Mouse (Mus musculus): ENCODE data around the gene Cyp4a30b.
"Not testable (repeated sequence)": the region's sequence is repeated elsewhere in the genome, so short reads cannot be mapped to it uniquely, and the experiment has no call there.

The Cyp4a30b gene

DNA sequence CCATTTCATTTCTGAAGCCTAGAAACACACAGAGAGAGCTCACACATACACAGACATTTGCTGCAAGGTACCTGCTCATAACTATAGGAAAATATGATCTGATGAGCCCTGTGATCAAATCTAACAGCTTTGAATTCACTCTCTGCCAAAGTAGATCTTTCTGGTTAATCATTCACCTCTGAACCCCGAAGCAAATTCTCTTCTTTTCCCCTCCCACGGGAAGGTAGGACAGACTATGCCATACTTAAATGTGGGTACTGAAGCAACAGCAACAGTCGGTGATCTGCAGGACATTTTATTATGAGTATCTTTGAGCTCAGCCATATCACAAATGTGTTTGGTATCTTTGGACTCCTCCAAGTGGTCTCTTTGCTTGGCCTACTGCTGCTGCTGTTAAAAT, at the start of gene Cyp4a30b:
TSS of gene Cyp4a30b (plus strand) at position 301 of the 400 bp plus-strand sequence.
- DNase-seq (ENCODE audit: low spot score) = no peak

GRCm38 (mm10) chr4:115411324-115411723, 41.1 kb upstream of the Cyp4a30b start, which contains the start of gene Cyp4a12b:
Cyp4a12b (plus strand) TSS chr4:115411624.
- not testable (repeated sequence) for DNase-seq (ENCODE audit: low spot score)

DNA sequence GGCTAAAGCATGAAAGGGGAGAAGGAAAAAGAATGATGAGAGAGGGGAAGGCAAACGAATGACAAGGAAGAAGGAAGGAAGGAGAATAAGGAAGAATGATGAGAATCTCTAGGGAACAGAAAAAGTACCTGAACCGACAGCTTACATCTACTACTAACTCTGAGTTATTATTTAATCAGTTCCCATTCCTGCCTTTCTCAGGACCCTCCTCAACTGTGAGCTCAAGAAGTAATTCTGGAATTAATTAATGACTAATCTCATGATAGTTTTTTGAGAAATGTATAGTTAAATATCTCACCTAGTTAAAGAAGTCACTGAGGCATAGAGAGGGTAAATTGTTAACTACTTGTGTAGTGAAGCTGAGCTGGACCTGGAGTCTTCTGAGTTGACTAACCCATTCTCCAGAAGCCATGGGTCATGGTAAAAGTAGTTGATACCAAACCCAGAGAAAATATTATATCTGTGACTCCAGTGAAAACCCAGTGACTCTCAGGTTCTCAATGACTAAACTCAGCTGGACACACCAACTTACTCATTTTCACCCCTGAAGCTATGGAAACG, 1.7 kb upstream of the Cyp4a30b start:
- no peak for DNase-seq (ENCODE audit: low spot score)

DNA sequence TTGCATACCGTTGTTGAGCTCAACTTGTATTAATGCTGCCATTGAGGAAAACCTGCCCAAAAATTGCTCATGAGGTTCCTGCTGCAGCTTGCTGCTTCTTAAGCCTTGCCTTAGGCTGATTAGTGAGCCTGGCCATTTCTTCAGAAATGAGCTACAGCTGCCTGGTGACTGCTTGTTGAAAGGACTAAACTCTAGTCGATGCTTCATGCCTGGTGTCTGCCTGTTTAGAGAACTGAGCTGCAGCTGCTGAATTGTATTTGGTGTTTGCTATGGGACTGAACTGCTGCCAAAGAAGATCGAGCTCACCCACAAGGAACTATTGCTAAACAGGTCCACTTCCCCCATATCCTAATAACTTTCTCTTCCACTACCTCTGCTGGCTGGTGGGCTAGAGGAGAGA, 21.2 kb downstream of the Cyp4a30b start:
- DNase-seq (ENCODE audit: low spot score) = not testable (repeated sequence)

GRCm38 (mm10) chr4:115476051-115476450, 23.6 kb downstream of the Cyp4a30b start:
- peak; percentile 4 for DNase-seq (ENCODE audit: low spot score)

DNA sequence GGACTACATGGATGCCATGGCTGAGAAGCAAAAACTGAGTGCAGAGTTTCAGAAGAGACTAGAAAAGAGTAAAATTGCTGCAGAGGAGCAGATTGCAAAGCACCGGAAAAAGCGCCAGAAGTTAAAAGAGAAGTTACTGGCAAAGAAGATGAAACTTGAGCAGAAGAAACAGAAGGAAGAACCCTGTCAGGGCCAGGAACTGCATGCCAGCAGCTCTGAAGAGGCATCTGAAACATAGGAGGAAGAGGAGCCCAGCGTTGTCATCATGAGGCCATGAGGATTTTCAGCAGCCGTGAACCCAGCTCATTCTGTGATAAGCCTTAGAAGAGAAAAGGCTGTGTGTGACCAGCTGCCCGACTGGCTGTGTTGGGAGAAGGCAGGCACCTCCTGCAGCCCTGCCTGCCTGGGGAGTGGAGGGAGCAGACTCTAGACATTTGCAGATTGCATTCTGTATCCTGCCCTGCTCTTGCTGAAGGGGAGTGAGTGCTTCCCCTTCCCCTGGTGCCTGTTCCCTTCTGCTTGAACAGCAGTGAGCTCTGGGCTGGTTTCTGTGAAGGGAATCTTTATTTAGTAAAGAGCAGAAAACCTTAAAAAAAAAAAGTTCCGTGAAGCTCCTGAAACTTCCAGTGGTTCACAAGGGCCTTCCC, 28.7 kb downstream of the Cyp4a30b start:
- no peak for DNase-seq (ENCODE audit: low spot score)

DNA sequence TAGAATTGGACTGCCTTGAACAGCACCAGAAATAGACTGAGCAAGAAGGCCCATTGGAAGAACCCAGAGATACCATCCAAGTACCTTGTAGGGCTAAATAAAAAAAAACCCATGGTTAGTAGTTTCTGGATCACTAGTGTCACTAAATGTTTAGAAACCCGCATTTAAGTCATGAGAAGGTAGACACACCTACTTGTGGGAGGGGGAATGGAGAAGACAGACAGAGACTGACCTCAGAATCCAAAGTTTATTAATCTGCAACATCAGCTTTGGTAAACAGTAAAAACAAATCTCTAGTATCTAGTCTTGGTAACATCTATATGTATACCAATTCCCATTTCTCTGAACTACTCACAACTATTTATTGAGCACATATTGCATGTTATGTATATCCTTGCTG, 43.6 kb downstream of the Cyp4a30b start, which contains the start of gene Cyp4a14:
TSS of gene Cyp4a14 (minus strand) at position 142 of the 400 bp plus-strand sequence.
- no peak for DNase-seq (ENCODE audit: low spot score)

DNA sequence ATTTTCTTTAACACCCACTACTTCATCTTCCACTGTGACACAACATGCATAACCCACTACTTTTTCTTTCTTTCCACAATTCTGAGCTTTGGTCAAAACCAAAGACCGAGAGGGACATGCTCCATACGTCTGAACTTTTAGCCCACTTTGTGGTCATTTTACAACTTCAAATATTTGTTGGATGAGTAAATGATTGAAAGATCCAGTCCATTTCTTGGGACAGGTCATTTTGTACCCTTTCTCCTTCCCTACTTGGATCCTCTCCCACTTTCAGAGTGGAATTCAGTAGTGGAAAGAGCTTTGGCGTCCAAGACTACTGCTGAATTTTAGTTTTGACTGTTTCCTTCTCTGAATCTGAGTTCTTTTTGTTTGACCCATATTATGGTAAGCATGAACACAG, 45.1 kb downstream of the Cyp4a30b start:
- no peak for DNase-seq (ENCODE audit: low spot score)

DNA sequence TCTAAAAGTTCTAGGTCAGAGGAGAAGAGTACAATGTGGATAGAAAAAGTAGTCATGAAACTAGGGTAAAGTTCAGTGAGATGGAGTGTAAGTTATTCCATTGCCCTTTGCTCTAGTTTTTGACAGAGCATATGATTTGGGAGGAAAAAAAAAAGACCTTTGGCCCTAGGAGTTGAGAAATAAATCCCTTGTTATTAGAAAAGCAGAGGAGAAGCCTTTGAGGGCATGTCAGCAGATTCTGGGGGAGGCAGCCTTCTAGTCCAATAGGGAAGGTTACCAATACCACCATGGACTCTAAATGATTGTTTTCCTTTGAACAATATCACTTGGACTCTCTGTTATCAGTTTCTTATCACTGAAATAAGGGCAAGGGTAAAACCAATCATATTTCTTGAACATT, 61.6 kb downstream of the Cyp4a30b start:
- DNase-seq (ENCODE audit: low spot score) = not testable (repeated sequence)

GRCm38 (mm10) chr4:115518000-115518399, 65.6 kb downstream of the Cyp4a30b start, which contains the start of gene Cyp4a10:
Cyp4a10 (plus strand) TSS chr4:115518264.
- DNase-seq (ENCODE audit: low spot score) = not testable (repeated sequence)

- DNase-seq (ENCODE audit: low spot score) = no peak
Observed at GRCm38 (mm10) chr4:115519444-115519843, 67.0 kb downstream of the Cyp4a30b start.

Measured in retina, embryonic 14.5 days (tissue).